Mouse (Mus musculus): ENCODE data around the gene Dmd.

- no peak for TF ChIP-seq POLR2A (IDR thresholded peaks at IDR 0.05; ENCODE audit: extremely low read depth, insufficient read depth, low read length)
- TF ChIP-seq CTCF (IDR thresholded peaks at IDR 0.05; ENCODE audit: extremely low read depth, insufficient read depth, low read length), result no peak
These were observed 1691.8 kb downstream of the Dmd start for GRCm38 (mm10) chrX:84640446-84640845.

All from cortical plate, adult 2 months (tissue).